Mouse (Mus musculus) fat pad, adult 2 months (tissue): ENCODE measurements around the gene Gm20458.

Experiments used
- DNase-seq: peaks from one replicate; pipeline ENCODE4 v3.0.0-alpha.2; 2011; ENCODE audit warnings: low read depth, low spot score; ENCODE audit errors: extremely low read depth

The Gm20458 gene

DNA sequence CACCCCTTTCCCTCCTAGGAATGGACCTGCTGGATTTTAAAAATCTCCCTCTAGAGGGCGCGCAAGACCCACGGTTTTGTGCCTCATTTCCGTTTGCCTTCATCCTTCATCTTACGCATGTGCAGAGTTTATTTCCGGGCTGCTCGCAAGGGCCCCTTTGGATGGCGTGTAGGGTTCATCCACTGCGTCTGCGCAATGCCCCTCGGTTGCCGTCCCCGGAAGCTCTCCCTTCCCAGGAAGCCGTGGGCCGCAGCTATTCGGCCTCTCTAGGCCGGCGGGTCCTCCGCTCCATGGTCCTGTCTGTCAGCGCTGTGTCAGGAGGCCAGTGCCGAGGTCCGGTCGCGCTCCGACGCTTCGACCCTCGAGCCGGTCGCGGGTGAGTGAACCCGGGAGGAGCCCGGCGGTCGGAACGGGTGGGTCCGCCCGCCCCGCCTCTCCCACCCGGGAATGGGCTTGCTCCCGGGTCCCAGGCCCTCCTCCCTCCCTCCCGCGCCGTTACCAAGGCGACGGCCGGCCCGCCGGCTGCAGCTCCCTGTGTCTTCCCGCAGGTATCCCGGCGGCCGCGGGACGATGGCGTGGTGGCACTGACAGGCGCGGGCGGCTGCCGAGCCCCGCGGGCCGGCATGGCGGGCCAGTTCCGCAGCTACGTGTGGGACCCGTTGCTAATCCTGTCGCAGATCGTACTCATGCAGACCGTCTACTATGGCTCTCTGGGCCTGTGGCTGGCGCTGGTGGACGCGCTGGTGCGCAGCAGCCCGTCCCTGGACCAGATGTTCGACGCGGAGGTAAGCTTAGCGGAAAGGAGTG, at the start of gene Gm20458:
Gene Gm20458 (plus strand): TSS at position 223 of the 807 bp plus-strand sequence.
- peak; percentile 68 for DNase-seq

DNA sequence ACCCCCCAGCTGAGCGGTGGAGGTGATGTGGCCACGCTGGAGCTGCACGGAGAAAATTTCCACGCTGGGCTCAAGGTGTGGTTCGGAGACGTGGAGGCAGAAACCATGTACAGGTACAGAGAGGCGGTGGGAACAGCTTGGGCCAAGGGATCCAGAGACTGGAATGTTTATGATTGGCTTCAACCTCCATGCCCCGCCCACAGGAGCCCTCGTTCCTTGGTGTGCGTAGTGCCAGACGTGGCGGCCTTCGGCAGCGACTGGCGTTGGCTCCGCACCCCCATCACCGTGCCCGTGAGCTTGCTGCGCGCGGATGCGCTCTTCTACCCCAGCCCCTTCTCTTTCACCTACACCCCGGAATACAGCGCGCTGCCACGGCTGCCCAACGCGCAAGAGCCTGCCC, 46.6 kb upstream of the Gm20458 start:
- DNase-seq: no peak

DNA sequence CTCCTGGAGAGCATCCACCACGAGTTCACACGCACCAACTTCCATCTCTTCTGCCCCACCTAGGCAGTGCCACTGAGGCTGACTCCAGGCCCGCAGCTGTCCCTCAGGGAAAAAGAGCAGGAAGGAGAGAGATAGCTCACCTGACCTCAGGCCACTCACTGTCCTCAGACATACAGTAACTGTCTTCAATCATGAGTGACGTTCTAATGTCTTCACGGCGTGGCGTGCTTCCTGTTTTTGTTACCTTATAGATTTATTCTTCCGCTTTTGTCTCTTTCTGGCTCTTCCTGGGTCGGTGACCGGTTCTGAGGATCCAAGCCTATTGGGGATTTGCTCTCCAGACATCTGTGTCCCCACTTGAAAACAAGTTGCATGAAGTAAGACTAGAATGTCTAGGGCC, 46.2 kb upstream of the Gm20458 start:
- no peak for DNase-seq

DNA sequence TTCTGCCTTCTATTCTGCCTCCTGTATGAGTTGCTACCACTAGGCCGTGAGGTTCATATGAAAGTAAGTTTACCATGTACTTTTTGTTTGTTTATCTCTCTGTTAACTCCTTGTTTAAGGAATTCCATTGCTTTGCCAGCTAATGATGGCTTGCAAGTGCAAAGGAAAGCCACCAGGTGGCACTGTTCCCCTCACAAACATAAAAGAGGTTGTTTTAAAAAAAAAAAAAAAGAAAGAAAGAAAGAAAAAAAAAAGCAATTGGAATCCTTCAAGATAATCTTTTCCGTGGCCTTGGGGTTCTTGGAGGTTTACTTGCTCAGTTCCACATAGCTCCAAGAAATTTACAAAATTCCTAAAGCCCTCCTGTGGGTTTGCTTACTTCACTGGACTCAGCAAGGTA, 43.6 kb upstream of the Gm20458 start:
- DNase-seq: no peak

DNA sequence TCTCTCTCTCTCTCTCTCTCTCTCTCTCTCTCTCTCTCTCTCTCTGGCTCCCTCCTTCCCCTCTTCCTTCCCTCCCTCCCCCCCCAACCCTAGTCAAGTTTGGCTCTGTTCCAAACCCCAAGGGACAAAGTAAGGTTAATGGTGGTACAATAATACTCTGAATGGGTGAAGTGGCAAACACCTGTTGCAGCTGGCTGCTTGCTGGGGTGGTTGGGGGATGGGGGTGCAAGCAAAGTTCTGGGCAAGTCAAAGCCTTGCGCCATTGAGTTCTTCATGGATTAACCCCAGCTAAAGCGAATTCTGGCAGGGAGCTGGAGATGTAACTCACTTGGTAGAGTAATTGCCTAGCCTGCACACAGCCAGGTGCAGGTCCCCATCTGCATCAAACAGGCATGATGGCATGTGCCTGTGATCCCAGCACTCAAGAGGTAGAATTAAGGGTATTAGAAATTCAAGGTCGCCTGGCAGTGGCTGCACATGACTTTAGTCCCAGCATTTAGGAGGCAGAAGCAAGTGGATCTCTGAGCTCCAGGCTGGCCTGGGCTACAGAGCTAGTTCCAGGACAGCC, 42.4 kb upstream of the Gm20458 start:
- no peak for DNase-seq

DNA sequence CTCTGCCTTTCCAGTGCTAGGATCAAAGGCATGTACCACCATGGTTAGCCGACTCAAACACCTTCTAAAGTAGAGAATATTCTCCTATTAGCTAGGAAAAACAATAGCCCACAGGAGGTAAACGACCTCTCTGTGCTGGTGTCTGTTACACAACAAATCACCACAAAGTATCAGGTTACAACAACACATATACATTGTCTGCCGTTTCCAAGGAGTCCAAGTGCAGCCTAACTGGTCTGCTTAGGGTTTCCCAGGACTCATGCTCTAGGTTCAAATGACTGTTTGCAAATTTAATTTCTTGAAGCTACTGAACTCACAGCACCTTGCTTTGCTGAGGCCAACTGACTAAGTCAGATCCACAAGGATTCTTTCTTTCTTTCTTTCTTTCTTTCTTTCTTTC, 41.3 kb upstream of the Gm20458 start:
- DNase-seq: no peak

DNA sequence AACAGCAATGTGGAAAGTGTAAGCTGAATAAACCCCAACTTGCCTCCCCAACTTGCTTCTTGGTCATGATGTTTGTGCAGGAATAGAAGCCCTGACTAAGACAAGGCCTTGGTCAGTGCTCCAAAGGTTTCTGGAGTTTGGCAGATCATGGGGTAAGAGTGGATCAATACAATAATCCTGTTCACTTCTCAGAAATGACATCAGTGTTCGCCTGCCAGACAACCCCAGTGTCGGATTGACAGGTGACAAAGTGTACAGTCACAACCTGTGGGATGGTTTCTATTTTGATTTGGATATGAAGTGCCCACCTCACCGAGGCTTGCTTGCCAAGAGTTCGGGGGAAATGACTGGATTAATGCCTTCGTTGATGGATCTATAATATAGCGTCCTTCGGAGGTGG, 39.5 kb upstream of the Gm20458 start:
- no peak for DNase-seq

DNA sequence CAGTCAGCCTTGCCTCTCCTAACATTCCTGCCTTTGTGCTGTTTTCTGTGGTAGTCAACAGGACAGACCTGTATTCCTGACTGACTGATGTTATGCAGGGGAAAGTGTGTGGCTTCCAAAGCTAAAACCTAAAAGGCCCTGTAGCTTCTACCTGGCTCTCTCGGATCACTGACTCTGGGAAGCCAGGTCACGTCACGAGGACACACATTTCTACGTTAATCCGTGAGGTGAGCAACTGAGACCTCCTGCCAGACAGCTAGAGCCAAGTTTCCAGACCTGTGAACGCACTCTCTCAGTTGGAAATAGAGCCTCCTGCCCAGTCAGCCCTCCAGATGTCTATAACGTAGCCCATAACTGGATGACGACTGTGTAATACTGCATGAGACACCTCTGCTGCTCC, 38.8 kb upstream of the Gm20458 start:
- no peak for DNase-seq

DNA sequence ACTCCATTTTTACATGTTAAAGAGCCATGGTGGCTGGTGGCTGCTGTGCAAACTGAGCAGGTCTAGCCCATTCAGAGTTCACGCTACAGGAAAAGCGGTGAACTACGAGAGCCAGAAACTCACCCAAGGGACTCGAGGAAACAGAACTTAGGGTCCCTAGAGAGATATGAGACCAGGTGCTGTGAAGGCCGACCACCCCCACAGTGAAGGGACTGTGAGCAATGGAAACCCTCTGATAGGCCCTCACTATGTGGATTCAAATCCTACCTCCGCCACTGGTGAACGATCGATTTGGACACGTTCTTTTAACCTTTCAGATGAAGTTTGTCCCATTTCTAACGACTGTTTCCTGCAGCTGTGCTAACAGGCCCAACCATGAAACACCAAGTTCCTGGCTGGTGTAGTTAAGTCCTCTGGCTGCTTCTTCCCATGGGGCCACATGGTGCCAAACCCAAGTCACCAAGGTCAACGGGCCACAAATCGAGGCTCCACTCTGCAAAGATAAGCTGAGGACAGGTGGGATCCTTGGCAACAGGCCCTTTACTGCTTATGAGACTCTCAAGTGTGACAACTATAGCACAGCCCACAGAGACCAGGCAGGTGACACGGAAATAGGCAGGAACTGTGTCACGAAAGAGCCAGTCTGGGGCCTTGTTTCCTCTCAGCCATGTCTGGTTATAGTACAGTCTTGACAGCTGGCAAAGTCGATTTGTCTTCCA, 37.9 kb upstream of the Gm20458 start:
- no peak for DNase-seq

DNA sequence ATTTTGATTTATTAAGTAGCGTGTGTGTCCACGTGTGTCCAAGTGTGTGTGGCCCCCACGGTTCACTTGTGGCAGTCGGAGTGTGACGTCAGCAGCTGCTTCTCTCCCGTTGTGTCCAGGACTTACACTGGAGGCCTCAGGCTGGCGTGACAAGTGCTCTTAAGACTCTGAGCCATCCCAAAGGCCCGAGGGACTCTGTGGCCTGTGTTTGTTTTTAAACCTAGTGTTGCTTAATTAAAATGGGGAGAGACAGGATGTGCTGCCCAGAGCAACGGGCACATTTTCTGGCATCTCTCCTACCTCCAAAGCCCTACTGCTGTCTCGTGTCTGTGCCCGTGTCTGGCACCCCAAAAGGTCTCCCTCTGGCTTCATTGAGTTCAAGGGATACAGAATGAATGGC, 37.3 kb upstream of the Gm20458 start:
- no peak for DNase-seq

DNA sequence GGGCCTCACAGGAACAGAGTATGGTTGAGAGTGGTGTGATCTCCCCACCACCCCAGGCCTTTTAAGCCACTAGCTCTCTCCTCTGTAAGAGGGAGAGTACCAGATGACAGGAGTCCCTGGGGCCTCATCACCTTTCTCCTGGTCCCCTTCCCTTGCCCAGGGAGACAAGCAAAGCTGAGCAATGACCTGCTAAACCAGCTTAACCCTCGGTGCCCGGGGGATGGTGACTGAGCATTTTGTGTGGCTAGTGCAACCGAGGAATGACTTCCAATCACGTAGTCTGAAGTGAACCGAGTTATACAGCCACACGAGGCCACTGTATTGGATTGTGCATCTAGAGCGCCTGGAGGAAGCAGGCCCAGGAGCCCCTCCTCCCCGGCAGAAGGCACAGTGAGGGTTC, 36.4 kb upstream of the Gm20458 start:
- DNase-seq: no peak

DNA sequence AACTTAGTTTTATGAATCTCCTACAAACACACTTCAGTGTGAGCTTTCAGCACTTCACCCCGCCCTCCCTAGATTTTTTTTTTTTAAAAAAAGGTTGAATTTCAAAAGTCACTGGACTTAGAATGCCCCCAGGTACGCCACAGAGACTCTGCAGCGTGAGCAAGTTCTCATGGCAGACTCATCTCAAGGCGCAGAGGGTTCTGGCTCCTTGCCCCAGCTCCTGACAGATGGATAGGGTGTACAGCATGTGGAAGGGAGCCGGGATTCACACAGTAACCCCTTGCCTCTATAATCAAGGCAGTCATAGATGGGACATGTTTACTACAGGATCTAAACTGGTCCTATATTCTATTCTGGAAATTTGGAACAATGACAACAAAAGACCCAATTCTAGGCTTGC, 35.4 kb upstream of the Gm20458 start:
- DNase-seq: no peak

DNA sequence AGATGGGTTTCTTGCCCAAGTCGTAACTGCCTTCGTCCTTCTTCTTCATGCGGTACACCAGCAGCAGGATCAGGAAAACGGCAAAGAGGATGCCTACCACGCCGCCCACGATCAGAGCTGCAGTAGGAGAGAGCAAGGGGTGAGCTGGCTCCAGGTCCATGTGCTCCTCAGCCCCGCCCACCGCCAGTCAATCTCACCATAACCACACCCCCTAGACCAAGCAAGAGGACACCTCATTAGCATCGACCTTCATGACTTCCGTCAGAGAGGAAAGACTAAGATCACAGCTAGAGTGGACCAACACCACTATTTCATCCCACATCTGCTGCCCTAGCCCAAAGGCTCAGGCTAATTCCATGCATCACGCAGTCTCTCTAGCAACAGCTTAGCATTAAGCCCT, 34.6 kb upstream of the Gm20458 start:
- no peak for DNase-seq

DNA sequence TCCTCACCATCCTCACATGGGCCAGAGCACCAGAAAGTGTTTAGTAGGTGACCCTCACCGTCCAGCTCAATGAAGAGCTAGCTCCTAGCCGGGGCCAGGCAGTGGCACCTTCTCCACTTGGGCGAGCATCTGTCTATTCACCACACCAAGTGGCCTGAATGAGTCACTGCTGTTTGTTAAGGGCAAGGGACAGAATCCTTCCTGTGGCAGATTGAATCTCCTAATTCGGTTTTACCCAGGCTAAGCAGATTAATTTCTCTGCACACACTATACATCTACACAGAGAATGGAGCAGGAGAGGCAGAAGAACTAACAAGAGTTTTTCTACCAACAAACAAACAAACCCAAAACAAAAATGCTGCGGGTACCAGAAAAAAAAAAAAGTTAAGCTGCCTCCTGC, 33.8 kb upstream of the Gm20458 start:
- DNase-seq: no peak

DNA sequence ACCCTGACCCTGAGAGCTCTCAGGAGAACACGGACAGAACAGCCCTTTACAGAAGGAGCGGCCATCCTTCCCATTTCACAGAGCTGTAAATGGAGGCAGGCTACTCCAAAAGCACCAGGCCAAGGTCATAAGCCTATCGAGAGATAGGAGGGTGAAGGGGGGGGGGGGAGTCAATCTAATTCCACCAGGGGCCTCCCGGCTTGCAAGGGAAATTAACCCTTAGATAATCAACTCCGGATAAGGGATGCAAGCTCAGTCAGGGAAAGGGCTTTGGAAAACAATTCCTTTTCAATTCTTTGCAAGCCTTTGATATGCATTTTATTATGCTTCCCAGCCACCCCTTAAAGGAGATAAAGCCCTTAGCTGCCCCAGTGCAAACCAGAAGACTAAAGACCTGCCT, 32.3 kb upstream of the Gm20458 start:
- DNase-seq: no peak

DNA sequence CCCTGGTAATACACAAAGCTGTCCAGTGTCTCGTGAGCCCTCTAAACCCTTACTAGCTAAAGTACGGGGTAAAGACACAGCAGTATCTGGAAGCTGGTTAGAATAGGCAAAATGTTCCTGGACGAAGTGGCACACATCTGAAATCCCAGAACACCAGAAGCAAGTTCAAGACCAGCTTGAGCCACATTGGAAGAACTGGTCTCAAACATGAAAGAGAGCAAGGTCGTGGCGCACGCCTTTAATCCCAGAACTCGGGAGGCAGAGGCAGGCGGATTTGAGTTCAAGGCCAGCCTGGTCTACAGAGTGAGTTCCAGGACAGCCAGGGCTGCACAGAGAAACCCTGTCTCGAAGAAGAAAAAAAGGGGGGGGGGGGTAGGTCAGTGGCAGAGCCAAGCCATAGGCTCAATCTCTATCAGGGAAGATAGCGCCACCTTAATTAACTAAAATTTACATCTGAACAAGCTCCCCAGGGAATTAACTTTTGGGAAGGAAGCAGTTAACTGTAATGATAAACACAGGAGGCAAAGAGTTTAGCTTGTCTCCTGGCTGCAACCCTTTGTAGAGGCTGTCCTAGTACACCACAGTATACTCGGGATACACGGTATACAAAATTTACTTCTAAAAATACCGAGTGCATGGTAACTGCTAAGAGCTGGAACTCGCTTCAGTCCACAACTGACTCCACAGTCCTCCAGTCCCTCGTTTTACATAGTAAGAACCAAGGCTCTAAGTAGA, 30.7 kb upstream of the Gm20458 start:
- DNase-seq: no peak

DNA sequence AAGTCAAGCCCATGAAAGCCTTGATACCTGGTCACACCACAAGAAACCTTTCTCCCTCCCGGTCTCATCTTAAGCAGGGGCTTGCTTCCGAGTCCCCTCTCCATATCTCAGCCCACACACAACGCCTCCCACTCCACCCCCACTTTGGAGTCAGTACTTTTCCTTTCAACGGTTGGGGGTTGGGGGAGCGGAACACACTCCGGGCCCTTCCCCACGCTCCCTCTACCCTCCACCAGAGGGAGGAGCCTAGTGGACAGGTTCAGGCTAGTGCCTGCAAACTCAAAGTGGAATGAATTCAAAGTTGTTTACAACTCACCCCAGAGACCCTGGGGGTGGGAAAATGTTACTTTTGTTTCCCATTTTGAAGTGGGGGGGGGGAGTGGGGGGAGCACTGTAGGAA, 30.1 kb upstream of the Gm20458 start:
- no peak for DNase-seq

DNA sequence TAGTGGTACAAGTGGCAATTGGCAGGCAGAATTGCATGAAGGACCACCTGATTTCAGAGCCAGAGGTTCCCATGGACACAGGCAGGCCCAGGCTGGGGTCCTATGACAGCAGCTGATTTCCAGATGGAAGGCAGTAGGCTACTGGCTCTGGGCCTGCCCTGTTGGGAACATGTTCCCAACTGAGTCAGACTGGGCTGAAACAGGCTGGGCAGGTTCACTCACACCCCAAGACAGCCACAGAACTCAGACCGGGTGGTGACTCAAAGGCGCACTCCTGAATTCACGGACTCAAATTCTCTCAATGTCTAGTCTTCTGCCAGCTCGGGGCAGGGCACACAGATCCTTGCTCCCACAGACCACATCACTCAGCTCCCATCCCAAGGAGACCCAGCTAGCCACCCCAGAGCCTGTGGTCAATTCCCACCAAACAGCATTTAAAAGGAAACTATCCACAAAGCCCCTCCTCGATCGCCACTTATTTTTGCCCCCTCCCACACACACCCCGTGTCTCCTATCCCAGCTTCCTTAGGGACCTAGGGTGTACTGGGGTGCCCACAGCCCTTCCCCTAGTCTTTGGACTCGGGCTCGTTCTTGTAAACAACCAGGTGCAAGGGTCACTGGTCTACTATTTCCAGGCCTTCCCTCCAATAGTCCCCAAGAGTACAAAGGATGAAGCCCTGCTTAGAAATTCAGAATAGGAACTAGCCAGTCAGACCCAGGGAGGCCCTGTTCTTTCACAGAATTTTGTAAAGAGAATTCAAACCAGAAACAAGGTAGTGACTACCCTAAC, 28.9 kb upstream of the Gm20458 start:
- DNase-seq: no peak

DNA sequence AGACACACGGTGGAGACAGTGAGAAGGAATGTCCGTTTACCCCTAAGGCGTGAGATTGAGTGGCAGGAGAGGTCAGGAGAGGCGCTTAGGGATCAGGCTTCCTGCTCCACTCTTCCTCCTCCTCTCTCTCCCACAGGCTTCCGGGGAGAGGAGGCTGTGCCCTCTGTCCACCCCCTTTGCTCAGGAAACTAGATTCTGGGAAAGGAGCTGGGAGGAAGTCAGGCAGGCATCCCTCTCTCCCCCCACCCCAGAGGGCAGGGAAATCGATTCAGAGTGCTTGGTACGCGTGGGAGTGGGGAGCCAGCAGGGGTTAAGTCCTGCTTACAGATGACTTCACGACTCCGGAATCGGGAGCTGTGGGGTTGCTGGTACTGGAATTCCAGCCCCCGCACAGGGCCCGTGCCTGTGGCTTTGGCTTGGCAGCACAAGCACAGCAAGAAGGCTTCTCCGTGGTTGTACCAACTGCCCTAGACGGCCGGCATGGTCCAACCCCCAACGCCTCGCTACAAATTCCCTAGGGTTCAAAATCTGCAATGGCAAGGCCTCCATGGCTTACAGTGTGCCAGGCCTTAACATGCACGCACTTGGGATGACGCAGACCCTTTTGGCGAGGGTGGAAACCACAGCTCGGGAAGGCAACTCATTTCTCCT, 28.1 kb upstream of the Gm20458 start:
- no peak for DNase-seq

DNA sequence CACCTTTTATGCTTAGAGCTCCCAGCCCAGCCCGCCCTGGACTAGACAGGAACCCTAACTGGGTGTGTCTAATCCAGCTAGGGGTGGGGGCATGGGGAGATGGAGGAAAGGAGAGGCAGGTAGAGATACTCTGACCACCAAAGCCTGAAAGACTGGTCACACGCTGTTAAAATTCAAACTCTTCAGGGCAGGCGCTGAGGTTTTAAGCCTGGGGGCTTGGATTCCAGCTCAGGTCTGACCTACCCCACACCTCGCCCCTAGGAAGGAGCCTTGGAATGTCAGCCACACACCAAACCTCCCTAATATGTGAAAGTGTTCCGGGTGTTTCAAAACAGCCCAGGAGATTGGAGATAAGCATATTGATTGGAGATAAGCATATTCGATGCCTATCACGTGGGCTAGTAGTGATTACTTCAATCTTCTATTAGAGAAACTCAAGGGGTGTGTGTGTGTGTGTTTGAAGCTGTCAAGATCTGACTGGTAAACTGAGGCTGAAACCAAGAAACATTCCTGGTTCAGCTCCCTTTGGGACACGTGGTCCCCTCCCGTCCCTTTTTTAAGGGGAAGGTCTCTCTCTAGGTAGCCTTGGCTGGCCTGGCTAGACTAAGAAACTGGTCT, 27.4 kb upstream of the Gm20458 start:
- DNase-seq: no peak
